Mouse (Mus musculus): ENCODE measurements at regions not wholly inside any gene's neighbourhood (a gene's known extent, or its start where the extent isn't known, plus 50 kb on each side); places are given as distances from the start of the nearest gene placed in this dataset.

- TF ChIP-seq CTCF (IDR thresholded peaks at IDR 0.05; ENCODE audit: control insufficient read depth, insufficient read depth, insufficient replicate concordance, low read depth, low read length) (no peak), POLR2A (IDR thresholded peaks at IDR 0.05; ENCODE audit: control insufficient read depth, low read depth, low read length) (no peak)
Observed at GRCm38 (mm10) chr1:168582434-168582833, 150.4 kb upstream of the Pbx1 start.

All from testis, adult 2 months (tissue).